Mouse (Mus musculus): ENCODE data around the gene Usf1.

DNA sequence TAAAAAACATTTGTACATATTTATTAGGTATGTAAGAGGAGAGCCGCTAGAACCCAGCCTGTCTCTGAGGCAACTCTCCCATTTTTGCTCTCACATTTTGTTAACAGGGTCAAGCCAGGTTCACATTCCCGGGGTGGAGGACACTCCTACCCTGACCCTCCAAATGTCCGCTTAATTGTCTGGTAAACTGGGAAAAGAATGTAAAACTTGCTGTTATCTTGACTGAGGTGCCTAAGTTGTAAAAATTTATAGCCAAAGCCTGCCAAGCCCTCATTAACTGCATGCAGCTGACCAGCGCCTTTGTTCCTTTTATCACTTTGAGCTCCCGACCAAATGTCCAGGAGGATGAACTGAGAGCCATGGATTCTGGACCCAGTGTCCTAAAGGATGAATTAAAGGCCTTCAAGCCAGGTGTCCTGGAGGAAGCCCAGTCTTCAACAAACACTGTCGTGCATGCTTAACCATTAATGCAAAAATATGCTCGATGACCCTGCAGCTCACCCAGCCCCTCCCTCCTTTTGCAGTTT is 24.2 kb downstream of the Usf1 start:
- TF ChIP-seq CTCF (IDR thresholded peaks at IDR 0.05; ENCODE audit: low read depth) (no peak), EP300 (IDR thresholded peaks at IDR 0.05; ENCODE audit: low read depth) (no peak)
